Mouse (Mus musculus): ENCODE results near the gene Antxr1. TPM values are rescaled to one million over a fixed set of nuclear protein-coding genes. Genes with fewer than 3 reads are reported as not detected.

Antxr1 gene
- total RNA-seq, 2 experiments from 2014 or later: 9.3 to 9.5 TPM

Other genes starting within 250 kb of the Antxr1 start
- not detected for gene D6Ertd527e, start 231.1 kb downstream of the Antxr1 start, total RNA-seq (2021)
- gene Gkn1, start 15.1 kb upstream of the Antxr1 start, total RNA-seq (2021): not detected
- gene Gkn2, start 37.5 kb upstream of the Antxr1 start, total RNA-seq (2021): not detected
- gene Gkn3, start 53.1 kb upstream of the Antxr1 start, total RNA-seq (2021): 1 to 10 TPM in 1 of 2 experiments, under 1 TPM in 1; 0.84 to 2.2 TPM
- gene Bmp10, start 93.2 kb upstream of the Antxr1 start, total RNA-seq (2021): 10 to 100 TPM; 26.3 to 39.5 TPM
- gene Arhgap25, start 197.4 kb upstream of the Antxr1 start, total RNA-seq (2021): 1 to 10 TPM; 3.0 to 3.7 TPM